ENCODE assay signal across 8 mouse cellular contexts in genomic region chr2:104816371-104816827, GRCm38 (mm10). TPM values are rescaled to one million over a fixed set of nuclear protein-coding genes. Genes with fewer than 3 reads are reported as not detected.
DNase-seq lines count a peak whose midpoint lies in the region; ATAC-seq lines count a peak whose summit lies in the region.

Gene Qser1, minus strand, starts transcription at chr2:104816760.

- H3K27ac ChIP-seq in neural tube, embryonic 13.5 days (replicated peaks): peak within 1 kb of the TSS; percentile 98

- H3K36me3 ChIP-seq in erythroblast, embryonic 14.5 days (ENCODE audit: control insufficient read depth): no peaks in the 10 kb centered on the region
- H3K36me3 ChIP-seq in neural tube, embryonic 13.5 days: no peaks in the 10 kb centered on the region

- peaks cover 14% of the 10 kb centered on the region for H3K27me3 ChIP-seq in erythroblast, embryonic 14.5 days (ENCODE audit: control insufficient read depth)
- no peaks in the 10 kb centered on the region for H3K27me3 ChIP-seq in neural tube, embryonic 13.5 days

- H3K9me3 ChIP-seq in erythroblast, embryonic 14.5 days (ENCODE audit: control insufficient read depth, low read length): no peaks in the 10 kb centered on the region
- no peaks in the 10 kb centered on the region for H3K9me3 ChIP-seq in neural tube, embryonic 13.5 days

- peak within 1 kb of the TSS; percentile 74 for H3K4me2 ChIP-seq in neural tube, embryonic 13.5 days

- H3K4me3 ChIP-seq in erythroblast, embryonic 14.5 days (replicated peaks): peak within 1 kb of the TSS; percentile 80
- H3K4me3 ChIP-seq in neural tube, embryonic 13.5 days: peak within 1 kb of the TSS; percentile 97

- H3K9ac ChIP-seq in neural tube, embryonic 13.5 days: peak within 1 kb of the TSS; percentile 100

- no peak for ATAC-seq in erythroblast, adult 5-6 weeks (replicated peaks; ENCODE audit: low FRiP score, poor library complexity, severe bottlenecking)
- peak; percentile 82 for ATAC-seq in neural tube, embryonic 13.5 days (ENCODE audit: low read depth)
- ATAC-seq in monocyte, adult 5-6 weeks (replicated peaks; ENCODE audit: insufficient number of reproducible peaks, low FRiP score, low TSS enrichment, poor library complexity, severe bottlenecking): no peak

- H3K4me1 ChIP-seq in erythroblast, embryonic 14.5 days (ENCODE audit: control insufficient read depth): peaks cover 34% of the 10 kb centered on the region
- H3K4me1 ChIP-seq in neural tube, embryonic 13.5 days (replicated peaks): peaks cover 29% of the 10 kb centered on the region

- WGBS in neural tube, embryonic 13.5 days: 0% methylated on average over 27 of the region's 50 CpGs

- DNase-seq in thymus, postnatal 4 days: peak; percentile 73
- DNase-seq in thymus, postnatal 14 days: no peak
- no peak for DNase-seq in gastrocnemius, postnatal 4 days (ENCODE audit: low spot score in 2 of 2)
- peak; percentile 12 for DNase-seq in layer of hippocampus, adult 9-11 months

RNA-seq across cellular contexts. Expression of gene Qser1, which starts in this region (rescaled TPM):
- polyA plus RNA-seq in erythroblast, embryonic 14.5 days (2012): 0.02 TPM in 2 replicates
- 4.2 and 9.6 TPM in 2 replicates for total RNA-seq in erythroblast, adult 5-6 weeks (2015; ENCODE audit: low replicate concordance)
- total RNA-seq in erythroblast, adult 5-6 weeks (2017; ENCODE audit: low replicate concordance): 1.5 and 1.8 TPM in 2 replicates
- 10 to 100 TPM; 27.6 to 28.5 TPM for total RNA-seq in gastrocnemius, postnatal 4 days (2021)
- 7.1 and 7.6 TPM in 2 replicates for polyA plus RNA-seq in neural tube, embryonic 13.5 days (2015; fragmentation: Nextera tagmentation; extraction: Ambion mirVana)
- 4.3 to 6.5 TPM (median 4.5 TPM) in 3 replicates for total RNA-seq in monocyte, adult 5-6 weeks (2017)

Comparison
In these comparisons a context has a peak if more than half of its experiments do, and no peak if none do; other contexts are left out.
1. DNase-seq: peak in thymus, postnatal 4 days (single experiment) and layer of hippocampus, adult 9-11 months (single experiment); none in thymus, postnatal 14 days (single experiment) and gastrocnemius, postnatal 4 days (0 of 2).